Mouse (Mus musculus) erythroblast, embryonic 14.5 days (primary cell): ENCODE measurements around the gene Fahd2a. TPM values are rescaled to one million over a fixed set of nuclear protein-coding genes. Genes with fewer than 3 reads are reported as not detected.

ENCODE experiments used
- H3K27me3 ChIP-seq: 2 replicates; pipeline ENCODE4 v1.6.1; 2012; ENCODE audit warnings: inconsistent platforms; ENCODE audit not compliant: control insufficient read depth
- H3K36me3 ChIP-seq: 2 replicates; pipeline ENCODE4 v1.6.1; 2012; ENCODE audit warnings: mild to moderate bottlenecking, inconsistent platforms; ENCODE audit not compliant: control insufficient read depth
- H3K4me1 ChIP-seq: 2 replicates; pipeline ENCODE4 v1.6.1; 2012; ENCODE audit warnings: inconsistent platforms; ENCODE audit not compliant: control insufficient read depth
- H3K4me3 ChIP-seq: replicated peaks from 2 replicates; pipeline ENCODE3; 2012; ENCODE audit warnings: moderate library complexity, mild to moderate bottlenecking, inconsistent platforms
- H3K9me3 ChIP-seq: 2 replicates; pipeline ENCODE4 v1.6.1; 2012; ENCODE audit warnings: low read length, inconsistent platforms, mixed read lengths; ENCODE audit not compliant: control insufficient read depth
- GATA1 ChIP-seq: IDR thresholded peaks from 2 replicates; pipeline ENCODE4 v1.6.1; 2012; ENCODE audit warnings: low read length, inconsistent platforms, mixed read lengths
- TAL1 ChIP-seq: IDR thresholded peaks from 3 replicates; pipeline ENCODE4 v1.6.1; 2012; ENCODE audit warnings: low read length, inconsistent platforms, mixed read lengths
- polyA plus RNA-seq: library from polyadenylated mRNA; stranded (reverse); fragments of >175 nt; gene quantifications from 2 replicates; pipeline ENCODE4 v1.2.3, GENCODE M21; 2012

The Fahd2a gene
- polyA plus RNA-seq, 1 experiment, result 4.5 TPM

GRCm38 (mm10) chr2:127437697-127438096, 6.7 kb downstream of the Fahd2a start:
- no peak for TF ChIP-seq GATA1
- no peak for TF ChIP-seq TAL1
- H3K4me3 ChIP-seq, result no peak overlapping the region
- H3K36me3 ChIP-seq, result peaks cover 97% of the 10 kb centered on the region
- H3K4me1 ChIP-seq, result peaks cover 30% of the 10 kb centered on the region
- no peaks in the 10 kb centered on the region for H3K27me3 ChIP-seq
- no peaks in the 10 kb centered on the region for H3K9me3 ChIP-seq

GRCm38 (mm10) chr2:127435554-127435953, 8.8 kb downstream of the Fahd2a start:
- H3K36me3 ChIP-seq, result peaks cover 84% of the 10 kb centered on the region
- no peaks in the 10 kb centered on the region for H3K9me3 ChIP-seq
- no peak for TF ChIP-seq GATA1
- no peak for TF ChIP-seq TAL1
- H3K4me3 ChIP-seq, result no peak overlapping the region
- H3K27me3 ChIP-seq, result no peaks in the 10 kb centered on the region
- peaks cover 23% of the 10 kb centered on the region for H3K4me1 ChIP-seq

- H3K36me3 ChIP-seq, result peaks cover 80% of the 10 kb centered on the region
- H3K4me1 ChIP-seq, result peaks cover 25% of the 10 kb centered on the region
- H3K27me3 ChIP-seq, result no peaks in the 10 kb centered on the region
- TF ChIP-seq GATA1 (no peak), TAL1 (no peak)
- H3K9me3 ChIP-seq, result no peaks in the 10 kb centered on the region
- H3K4me3 ChIP-seq, result no peak overlapping the region
These were observed 9.2 kb downstream of the Fahd2a start for GRCm38 (mm10) chr2:127435135-127435534.

- TF ChIP-seq TAL1 (no peak), GATA1 (no peak)
- H3K4me3 ChIP-seq, result no peak overlapping the region
- H3K27me3 ChIP-seq, result peaks cover 6% of the 10 kb centered on the region
- H3K9me3 ChIP-seq, result no peaks in the 10 kb centered on the region
- H3K36me3 ChIP-seq, result peaks cover 66% of the 10 kb centered on the region
- H3K4me1 ChIP-seq, result peaks cover 25% of the 10 kb centered on the region
These were observed 10.7 kb downstream of the Fahd2a start for GRCm38 (mm10) chr2:127433487-127434295.

- Histone ChIP-seq H3K36me3 (peaks cover 32% of the 10 kb centered on the region), H3K9me3 (no peaks in the 10 kb centered on the region), H3K4me1 (peaks cover 24% of the 10 kb centered on the region), H3K4me3 (no peak overlapping the region), H3K27me3 (peaks cover 23% of the 10 kb centered on the region)
- TF ChIP-seq GATA1, result no peak
- no peak for TF ChIP-seq TAL1
These were observed 14.1 kb downstream of the Fahd2a start for GRCm38 (mm10) chr2:127430238-127430637.

- Histone ChIP-seq H3K27me3 (peaks cover 27% of the 10 kb centered on the region), H3K9me3 (peaks cover 3% of the 10 kb centered on the region; the same call in 1 of the 2 replicates), H3K4me3 (no peak within 1 kb of the TSS), H3K4me1 (peaks cover 4% of the 10 kb centered on the region), H3K36me3 (no peaks in the 10 kb centered on the region)
- TF ChIP-seq GATA1 (no peak), TAL1 (no peak)
These were observed 19.4 kb downstream of the Fahd2a start, which contains the start of gene Gpat2 for GRCm38 (mm10) chr2:127424977-127425376. TSS of gene Gpat2 (plus strand) at chr2:127425199.

GRCm38 (mm10) chr2:127418266-127418970, 25.9 kb downstream of the Fahd2a start:
- H3K36me3 ChIP-seq, result no peaks in the 10 kb centered on the region
- no peaks in the 10 kb centered on the region for H3K9me3 ChIP-seq
- H3K27me3 ChIP-seq, result peaks cover 18% of the 10 kb centered on the region
- no peak overlapping the region for H3K4me3 ChIP-seq
- TF ChIP-seq GATA1 (no peak), TAL1 (no peak)
- H3K4me1 ChIP-seq, result no peaks in the 10 kb centered on the region

GRCm38 (mm10) chr2:127416706-127417105, 27.7 kb downstream of the Fahd2a start:
- peaks cover 20% of the 10 kb centered on the region for H3K27me3 ChIP-seq
- H3K4me1 ChIP-seq, result no peaks in the 10 kb centered on the region
- no peak for TF ChIP-seq GATA1
- TF ChIP-seq TAL1, result no peak
- H3K4me3 ChIP-seq, result no peak overlapping the region
- no peaks in the 10 kb centered on the region for H3K36me3 ChIP-seq
- no peaks in the 10 kb centered on the region for H3K9me3 ChIP-seq

- Histone ChIP-seq H3K36me3 (no peaks in the 10 kb centered on the region), H3K4me3 (no peak overlapping the region), H3K27me3 (peaks cover 20% of the 10 kb centered on the region), H3K9me3 (no peaks in the 10 kb centered on the region), H3K4me1 (no peaks in the 10 kb centered on the region)
- no peak for TF ChIP-seq GATA1
- no peak for TF ChIP-seq TAL1
These were observed 28.6 kb downstream of the Fahd2a start for GRCm38 (mm10) chr2:127415806-127416205.
